Mouse (Mus musculus): ENCODE data around the gene Ubap1l.

DNA sequence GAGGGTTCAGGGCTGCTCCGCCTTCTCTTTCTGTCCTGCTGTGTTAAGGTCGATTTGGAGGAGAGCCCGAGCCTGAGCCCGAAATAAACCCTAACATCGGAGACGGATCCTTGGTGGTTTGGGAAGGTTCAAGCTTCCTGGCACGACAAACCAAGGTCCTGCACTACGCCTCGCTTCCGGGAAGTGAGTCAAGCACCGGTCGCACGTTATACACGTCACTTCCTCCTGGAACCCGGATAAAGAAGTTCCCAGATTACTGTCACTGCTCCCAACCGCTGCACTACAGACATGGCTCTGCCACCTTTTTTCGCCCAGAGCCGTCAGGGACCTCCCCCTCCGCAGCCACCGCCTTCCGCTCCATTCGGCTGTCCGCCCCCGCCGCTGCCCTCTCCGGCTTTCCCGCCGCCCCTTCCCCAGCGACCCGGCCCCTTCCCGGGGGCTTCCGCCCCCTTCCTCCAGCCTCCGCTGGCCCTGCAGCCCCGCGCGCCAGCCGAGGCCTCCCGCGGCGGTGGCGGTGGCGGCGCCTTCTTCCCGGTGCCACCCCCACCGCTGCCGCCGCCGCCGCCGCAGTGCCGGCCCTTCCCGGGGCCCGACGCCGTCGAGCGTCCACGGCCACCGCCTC is 14.9 kb upstream of the Ubap1l start, which contains the start of gene Pdcd7:
- TF ChIP-seq POLR2A (IDR thresholded peaks at IDR 0.05; ENCODE audit: extremely low read depth, insufficient read depth, low read length), result peak; percentile 97
- TF ChIP-seq CTCF (IDR thresholded peaks at IDR 0.05; ENCODE audit: extremely low read depth, insufficient read depth, low read length), result no peak
